8 mouse cellular contexts compared by ENCODE assay signal in the genomic region with DNA sequence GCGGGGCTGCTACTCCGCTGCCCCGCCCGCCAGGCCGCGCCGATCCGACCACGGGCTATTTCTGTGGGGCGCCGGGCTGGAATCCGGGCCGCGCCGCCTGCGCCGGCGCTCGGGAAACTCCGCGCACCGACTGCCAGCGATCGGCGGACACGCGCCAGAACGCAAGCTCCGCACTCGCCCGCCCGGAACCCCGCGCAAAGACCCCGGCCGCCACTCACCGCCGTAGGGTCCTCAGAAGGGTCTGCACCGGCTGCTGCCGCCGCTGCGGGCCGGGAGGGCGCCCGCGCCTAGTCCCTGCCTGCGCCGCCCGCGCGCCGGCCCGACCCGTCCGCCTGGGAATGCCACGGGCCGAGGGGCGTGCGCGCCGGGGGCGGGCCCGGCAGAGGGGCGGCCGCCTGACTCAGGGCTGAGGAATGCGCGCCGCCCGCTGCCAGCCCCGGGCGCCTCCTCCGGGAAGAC. TPM values are rescaled to one million over a fixed set of nuclear protein-coding genes. Genes with fewer than 3 reads are reported as not detected.
A peak's percentile ranks its signal among the peaks of the same experiment; 100 is the strongest.
DNase-seq lines count a peak whose midpoint lies in the region; ATAC-seq and TF ChIP-seq lines count a peak whose summit lies in the region.

A gene (minus strand): TSS at position 350 of the 459 bp plus-strand sequence.

- ATAC-seq in intestine, postnatal 0 days: peak; percentile 51
- ATAC-seq in neural tube, embryonic 12.5 days (ENCODE audit: low FRiP score, low read depth): peak; percentile 22; the same call in 1 of the 2 replicates
- ATAC-seq in monocyte, adult 5-6 weeks (replicated peaks; ENCODE audit: insufficient number of reproducible peaks, low FRiP score, low TSS enrichment, poor library complexity, severe bottlenecking): no peak

- no peaks in the 10 kb centered on the region for H3K9me3 ChIP-seq in intestine, postnatal 0 days (ENCODE audit: control insufficient read depth)
- H3K9me3 ChIP-seq in neural tube, embryonic 12.5 days: no peaks in the 10 kb centered on the region

- peak within 1 kb of the TSS; percentile 87 for H3K4me2 ChIP-seq in intestine, postnatal 0 days (replicated peaks; ENCODE audit: low read depth)
- H3K4me2 ChIP-seq in neural tube, embryonic 12.5 days (replicated peaks): peak within 1 kb of the TSS; percentile 91

- TF ChIP-seq CTCF in intestine, postnatal 0 days (IDR thresholded peaks at IDR 0.05; ENCODE audit: low read depth): no peak
- no peak for TF ChIP-seq CTCF in liver, adult 2 months (IDR thresholded peaks at IDR 0.05; ENCODE audit: low read depth, low read length)

- no peaks in the 10 kb centered on the region for H3K27me3 ChIP-seq in intestine, postnatal 0 days (replicated peaks; ENCODE audit: control insufficient read depth, insufficient read depth, low read length)
- no peaks in the 10 kb centered on the region for H3K27me3 ChIP-seq in liver, adult 2 months (ENCODE audit: control insufficient read depth, insufficient read depth, low read length)
- H3K27me3 ChIP-seq in neural tube, embryonic 12.5 days (replicated peaks): peaks cover 10% of the 10 kb centered on the region

- 0% methylated on average over 53 of the region's 72 CpGs for WGBS in intestine, postnatal 0 days
- 1% methylated on average over 72 of the region's 72 CpGs for WGBS in liver, adult 2 months
- WGBS in neural tube, embryonic 12.5 days: 1% methylated on average over 72 of the region's 72 CpGs

- H3K9ac ChIP-seq in intestine, postnatal 0 days (ENCODE audit: low read depth, low read length): peak within 1 kb of the TSS; percentile 84
- H3K9ac ChIP-seq in liver, adult 2 months (ENCODE audit: low read depth, low read length): peak within 1 kb of the TSS; percentile 69
- H3K9ac ChIP-seq in neural tube, embryonic 12.5 days: peak within 1 kb of the TSS; percentile 88

- H3K27ac ChIP-seq in intestine, postnatal 0 days (ENCODE audit: low read depth, low read length): peak within 1 kb of the TSS; percentile 88
- H3K27ac ChIP-seq in liver, adult 2 months (replicated peaks; ENCODE audit: insufficient read depth, low read depth, low read length): peak within 1 kb of the TSS; percentile 38
- H3K27ac ChIP-seq in neural tube, embryonic 12.5 days: no peak within 1 kb of the TSS

- H3K4me3 ChIP-seq in intestine, postnatal 0 days (ENCODE audit: low read depth, low read length): peak within 1 kb of the TSS; percentile 82
- peak within 1 kb of the TSS; percentile 65 for H3K4me3 ChIP-seq in liver, adult 2 months (ENCODE audit: insufficient read depth, low read depth, low read length)
- H3K4me3 ChIP-seq in neural tube, embryonic 12.5 days: peak within 1 kb of the TSS; percentile 77

- H3K79me2 ChIP-seq in liver, adult 2 months (ENCODE audit: control insufficient read depth, insufficient read depth, low read length): no peaks in the 10 kb centered on the region

- H3K4me1 ChIP-seq in intestine, postnatal 0 days (replicated peaks; ENCODE audit: control insufficient read depth, insufficient read depth, low read length): peaks cover 14% of the 10 kb centered on the region; the same call in 1 of the 2 replicates
- peaks cover 19% of the 10 kb centered on the region for H3K4me1 ChIP-seq in liver, adult 2 months (ENCODE audit: control insufficient read depth, insufficient read depth, low read length)
- peaks cover 57% of the 10 kb centered on the region for H3K4me1 ChIP-seq in neural tube, embryonic 12.5 days

- no peak for TF ChIP-seq POLR2A in liver, adult 2 months (IDR thresholded peaks at IDR 0.05; ENCODE audit: extremely low read depth, insufficient read depth, low read length)

- DNase-seq in ovary, adult 18-20 months (ENCODE audit: low spot score): peak; percentile 49
- DNase-seq in ovary, postnatal 10 days (ENCODE audit: low spot score): no peak
- peak; percentile 44 to 63 for DNase-seq in cerebellum, postnatal 14 days
- peak; percentile 98 for DNase-seq in heart, adult 11 months
- no peak for DNase-seq in liver, adult 2 months (ENCODE audit: extremely low read depth, low read depth, low spot score)

- no peaks in the 10 kb centered on the region; the same call in 1 of the 2 replicates for H3K36me3 ChIP-seq in intestine, postnatal 0 days (ENCODE audit: control insufficient read depth, insufficient read depth)
- H3K36me3 ChIP-seq in liver, adult 2 months (ENCODE audit: control insufficient read depth, insufficient read depth, low read length): no peaks in the 10 kb centered on the region
- H3K36me3 ChIP-seq in neural tube, embryonic 12.5 days: no peaks in the 10 kb centered on the region

RNA-seq across cellular contexts. Expression of the gene that starts here (rescaled TPM):
- polyA plus RNA-seq in intestine, postnatal 0 days (2015; fragmentation: Nextera tagmentation; extraction: Ambion mirVana): 20.7 and 26.1 TPM in 2 replicates
- total RNA-seq in liver, adult 2 months (2014; rRNA removed): 3.1 and 3.8 TPM in 2 replicates
- polyA plus RNA-seq in liver, adult 2 months (2012; rRNA removed): 11.1 and 18.0 TPM in 2 replicates
- polyA plus RNA-seq in neural tube, embryonic 12.5 days (2016; fragmentation: Nextera tagmentation; extraction: Ambion mirVana): 26.4 and 32.9 TPM in 2 replicates
- 0.48 to 2.3 TPM (median 1.9 TPM) in 3 replicates for total RNA-seq in monocyte, adult 5-6 weeks (2017)

Comparison
In these comparisons a context has a peak if more than half of its experiments do, and no peak if none do; other contexts are left out.
1. DNase-seq: peak in ovary, adult 18-20 months (single experiment), cerebellum, postnatal 14 days (2 of 2) and heart, adult 11 months (single experiment); none in ovary, postnatal 10 days (single experiment) and liver, adult 2 months (single experiment).
2. Peak in every context shown above with its lines, with median percentiles within 50 percentile points of each other: H3K4me3 ChIP-seq and H3K9ac ChIP-seq.